Mouse (Mus musculus): ENCODE measurements around the gene Ffar1.
A peak's percentile ranks its signal among the peaks of the same experiment; 100 is the strongest.

Ffar1 gene

DNA sequence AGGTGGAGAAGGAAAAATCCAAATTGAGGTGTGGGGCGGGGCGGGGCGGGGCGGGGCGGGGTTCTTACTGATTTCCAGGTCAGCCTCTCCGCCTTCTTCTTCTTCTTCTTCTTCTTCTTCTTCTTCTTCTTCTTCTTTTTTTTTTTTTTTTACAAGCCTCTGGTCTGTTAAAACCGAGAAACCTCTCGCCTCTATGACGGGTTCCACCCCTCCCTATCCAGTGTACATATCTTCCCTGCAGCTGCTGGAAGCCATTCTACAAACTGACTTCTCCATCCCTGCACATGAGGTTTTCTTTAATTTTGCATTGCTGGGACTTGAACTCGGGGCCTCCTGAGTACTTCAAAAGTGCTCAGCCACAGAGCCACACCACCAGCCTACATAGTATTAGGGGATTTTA is 34.7 kb downstream of the Ffar1 start:
- peaks cover 52% of the 10 kb centered on the region for H3K4me1 ChIP-seq (replicated peaks; ENCODE audit: low read depth, low read length)
- TF ChIP-seq POU5F1 (IDR thresholded peaks at IDR 0.05; ENCODE audit: borderline replicate concordance, low read length) (no peak), CTCF (conservative IDR thresholded peaks at IDR 0.05; ENCODE audit: low read length) (no peak), NANOG (IDR thresholded peaks at IDR 0.05; ENCODE audit: borderline replicate concordance, low read length) (no peak)

DNA sequence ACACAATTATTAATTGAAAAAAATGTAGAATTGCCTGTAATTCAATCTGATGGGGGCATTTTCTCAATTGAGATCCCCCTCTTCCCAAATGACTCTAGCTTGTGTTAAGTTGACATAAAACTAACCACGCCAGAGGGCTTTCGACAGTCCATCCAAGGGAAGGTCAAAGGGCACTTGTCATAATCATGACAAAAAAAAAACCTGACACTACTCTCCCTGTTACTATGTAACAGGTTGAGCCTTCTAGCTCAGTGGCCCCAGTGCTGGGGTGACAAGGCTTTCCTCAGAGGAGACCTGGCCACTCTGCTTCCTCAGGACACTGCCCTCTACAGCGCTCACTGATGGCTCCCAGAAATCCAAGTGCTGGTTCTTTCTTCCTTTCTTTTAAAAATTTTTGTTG is 37.1 kb downstream of the Ffar1 start:
- H3K4me1 ChIP-seq (replicated peaks; ENCODE audit: low read depth, low read length) = peaks cover 65% of the 10 kb centered on the region
- TF ChIP-seq NANOG (IDR thresholded peaks at IDR 0.05; ENCODE audit: borderline replicate concordance, low read length) (no peak), POU5F1 (IDR thresholded peaks at IDR 0.05; ENCODE audit: borderline replicate concordance, low read length) (no peak), CTCF (conservative IDR thresholded peaks at IDR 0.05; ENCODE audit: low read length) (no peak)
- H3K36me3 ChIP-seq (ENCODE audit: insufficient read depth, low read length) = no peaks in the 10 kb centered on the region
- peaks cover 6% of the 10 kb centered on the region; the same call in 1 of the 2 replicates for H3K9me3 ChIP-seq (ENCODE audit: low read length)
- H3K27me3 ChIP-seq (ENCODE audit: insufficient read depth, low read length) = peaks cover 36% of the 10 kb centered on the region
- H3K4me3 ChIP-seq (replicated peaks; ENCODE audit: low read length) = no peak overlapping the region

More for the DNA sequence above, 34.7 kb downstream of the Ffar1 start:
- Histone ChIP-seq H3K27me3 (ENCODE audit: insufficient read depth, low read length) (peaks cover 14% of the 10 kb centered on the region), H3K36me3 (ENCODE audit: insufficient read depth, low read length) (no peaks in the 10 kb centered on the region), H3K4me3 (replicated peaks; ENCODE audit: low read length) (no peak overlapping the region), H3K9me3 (ENCODE audit: low read length) (peaks cover 9% of the 10 kb centered on the region; the same call in 1 of the 2 replicates)

DNA sequence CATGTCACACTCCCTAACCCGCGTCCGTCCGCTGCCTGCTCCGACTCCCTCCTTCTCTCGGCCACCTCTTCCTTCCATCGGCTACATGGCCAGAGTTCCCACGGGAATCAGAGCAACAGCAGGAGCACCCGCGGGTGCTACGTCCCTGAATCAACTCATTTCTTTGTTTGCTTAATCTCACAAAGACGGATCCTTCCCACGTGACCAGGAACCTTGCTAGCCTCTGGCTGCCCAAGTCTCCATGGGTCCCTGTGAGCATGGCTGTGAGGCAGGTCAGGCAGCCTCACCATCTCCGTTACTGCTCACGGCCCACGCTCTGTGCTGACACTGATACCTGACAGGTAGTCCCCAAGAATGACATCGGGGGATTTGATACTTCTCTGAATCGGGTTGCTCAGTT is 37.7 kb downstream of the Ffar1 start, which contains the start of gene Ffar2:
Gene Ffar2, minus strand, starts transcription at position 101 of the 400 bp plus-strand sequence.
- Histone ChIP-seq H3K4me1 (replicated peaks; ENCODE audit: low read depth, low read length) (peaks cover 66% of the 10 kb centered on the region), H3K9me3 (ENCODE audit: low read length) (peaks cover 6% of the 10 kb centered on the region; the same call in 1 of the 2 replicates), H3K4me3 (replicated peaks; ENCODE audit: low read length) (no peak within 1 kb of the TSS), H3K27me3 (ENCODE audit: insufficient read depth, low read length) (peaks cover 42% of the 10 kb centered on the region), H3K36me3 (ENCODE audit: insufficient read depth, low read length) (no peaks in the 10 kb centered on the region)
- TF ChIP-seq NANOG (IDR thresholded peaks at IDR 0.05; ENCODE audit: borderline replicate concordance, low read length) = no peak

DNA sequence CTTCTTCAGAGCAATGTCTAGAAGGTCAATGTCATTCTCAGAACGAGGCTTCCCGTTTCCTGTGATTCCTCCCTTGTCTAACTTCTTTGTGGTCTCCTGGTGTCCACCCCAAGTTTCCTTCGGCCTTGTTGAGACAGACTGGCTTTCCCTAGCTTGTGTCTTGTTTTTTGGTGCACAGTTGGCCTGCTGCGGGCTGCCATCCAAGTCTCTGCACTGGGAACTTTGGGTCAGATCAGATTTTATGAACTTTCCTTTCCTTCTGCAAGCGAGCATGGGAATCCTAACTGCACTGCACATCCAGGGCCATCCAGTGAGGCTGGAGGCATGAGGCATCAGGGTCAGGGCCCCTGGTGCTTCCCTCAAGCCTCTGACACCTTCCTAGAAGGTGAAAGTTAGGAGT is 39.8 kb downstream of the Ffar1 start:
- no peak overlapping the region for H3K4me3 ChIP-seq (replicated peaks; ENCODE audit: low read length)
- H3K4me1 ChIP-seq (replicated peaks; ENCODE audit: low read depth, low read length) = peaks cover 54% of the 10 kb centered on the region

DNA sequence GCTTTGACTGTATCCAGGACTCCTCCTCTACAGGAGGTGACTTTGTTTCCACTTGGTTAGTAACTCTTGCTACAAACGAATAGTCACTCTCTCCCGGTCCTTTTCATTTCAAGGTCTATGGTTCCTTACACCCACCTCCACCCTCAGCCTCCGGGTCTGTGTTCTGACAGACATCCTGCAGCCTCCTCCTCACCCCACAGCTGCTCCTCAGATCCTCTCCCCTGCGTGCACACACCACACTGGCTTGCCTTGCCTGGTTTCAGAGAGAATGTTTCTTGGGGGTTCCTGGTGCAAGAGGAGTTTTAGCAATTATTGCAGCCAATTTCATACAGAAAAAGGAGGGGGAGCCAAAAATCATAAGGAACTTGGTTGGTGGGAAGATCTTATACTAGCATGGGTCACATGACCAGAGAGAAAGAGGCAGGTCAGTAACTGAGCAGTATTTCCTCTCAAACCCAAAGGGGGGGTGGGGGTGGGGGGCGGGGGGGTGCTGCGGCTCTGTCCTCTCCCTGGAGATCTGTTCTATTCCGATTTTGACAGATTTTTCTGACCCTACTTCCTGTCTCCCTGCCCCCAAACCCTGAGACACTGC is 40.4 kb downstream of the Ffar1 start:
- H3K4me1 ChIP-seq (replicated peaks; ENCODE audit: low read depth, low read length) = peaks cover 52% of the 10 kb centered on the region
- TF ChIP-seq CTCF (conservative IDR thresholded peaks at IDR 0.05; ENCODE audit: low read length) (no peak), POU5F1 (IDR thresholded peaks at IDR 0.05; ENCODE audit: borderline replicate concordance, low read length) (no peak), NANOG (IDR thresholded peaks at IDR 0.05; ENCODE audit: borderline replicate concordance, low read length) (no peak)
- H3K36me3 ChIP-seq (ENCODE audit: insufficient read depth, low read length) = no peaks in the 10 kb centered on the region
- no peaks in the 10 kb centered on the region for H3K9me3 ChIP-seq (ENCODE audit: low read length)
- peaks cover 62% of the 10 kb centered on the region for H3K27me3 ChIP-seq (ENCODE audit: insufficient read depth, low read length)
- no peak overlapping the region for H3K4me3 ChIP-seq (replicated peaks; ENCODE audit: low read length)

More for the DNA sequence above, 39.8 kb downstream of the Ffar1 start:
- no peaks in the 10 kb centered on the region for H3K9me3 ChIP-seq (ENCODE audit: low read length)
- TF ChIP-seq NANOG (IDR thresholded peaks at IDR 0.05; ENCODE audit: borderline replicate concordance, low read length) = no peak
- no peak for TF ChIP-seq CTCF (conservative IDR thresholded peaks at IDR 0.05; ENCODE audit: low read length)
- no peak for TF ChIP-seq POU5F1 (IDR thresholded peaks at IDR 0.05; ENCODE audit: borderline replicate concordance, low read length)
- peaks cover 57% of the 10 kb centered on the region for H3K27me3 ChIP-seq (ENCODE audit: insufficient read depth, low read length)
- no peaks in the 10 kb centered on the region for H3K36me3 ChIP-seq (ENCODE audit: insufficient read depth, low read length)

DNA sequence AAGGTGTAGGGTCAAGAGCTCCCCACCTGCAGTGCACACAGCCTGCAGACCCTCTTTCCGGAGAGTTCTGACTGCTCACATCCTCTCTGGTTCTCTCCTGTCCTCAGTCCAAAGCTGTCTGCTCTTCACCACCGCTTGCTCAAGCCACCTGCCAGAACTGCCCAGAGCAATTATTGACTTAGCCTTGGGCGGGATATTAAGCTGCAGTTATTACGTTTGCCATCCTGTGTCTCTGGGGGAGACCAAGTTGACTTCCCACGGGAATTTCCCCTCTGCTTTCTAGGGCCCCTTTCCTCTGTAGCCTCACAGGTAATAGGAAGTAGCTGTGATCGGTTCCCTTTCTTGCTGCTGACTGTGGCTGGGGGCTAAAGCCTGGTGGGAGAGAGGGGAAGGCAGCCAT is 41.2 kb downstream of the Ffar1 start:
- Histone ChIP-seq H3K36me3 (ENCODE audit: insufficient read depth, low read length) (no peaks in the 10 kb centered on the region), H3K4me1 (replicated peaks; ENCODE audit: low read depth, low read length) (peaks cover 45% of the 10 kb centered on the region), H3K4me3 (replicated peaks; ENCODE audit: low read length) (peak overlapping the region; percentile 52), H3K27me3 (ENCODE audit: insufficient read depth, low read length) (peaks cover 66% of the 10 kb centered on the region), H3K9me3 (ENCODE audit: low read length) (no peaks in the 10 kb centered on the region)
- TF ChIP-seq CTCF (conservative IDR thresholded peaks at IDR 0.05; ENCODE audit: low read length) = no peak
- TF ChIP-seq POU5F1 (IDR thresholded peaks at IDR 0.05; ENCODE audit: borderline replicate concordance, low read length) = no peak

DNA sequence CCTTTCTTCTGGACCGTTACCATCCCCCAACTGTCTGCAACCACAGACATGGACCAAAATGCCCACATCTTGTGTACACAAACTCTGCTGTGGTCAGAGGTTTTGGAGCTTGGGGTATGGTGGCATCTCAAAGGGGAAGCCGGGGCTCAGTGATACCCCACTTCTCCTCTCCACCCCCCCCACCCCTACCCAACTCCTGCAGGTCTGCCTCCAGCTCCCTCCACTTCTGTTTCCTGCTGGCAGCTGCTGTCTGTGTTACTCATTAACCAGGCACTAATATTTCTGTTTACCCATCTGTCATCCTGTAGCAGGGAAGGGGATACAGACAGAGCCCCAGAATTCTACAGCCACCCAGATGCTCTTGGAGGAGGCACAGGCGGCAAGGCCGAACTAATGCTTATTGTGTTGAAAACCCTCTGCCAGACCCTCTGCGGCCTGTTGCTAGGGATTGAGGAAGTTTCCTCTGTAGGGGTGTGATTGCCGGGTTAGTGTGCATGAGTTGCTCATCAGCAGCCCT is 49.0 kb downstream of the Ffar1 start:
- no peak overlapping the region for H3K4me3 ChIP-seq (replicated peaks; ENCODE audit: low read length)
- no peaks in the 10 kb centered on the region for H3K36me3 ChIP-seq (ENCODE audit: insufficient read depth, low read length)
- TF ChIP-seq NANOG (IDR thresholded peaks at IDR 0.05; ENCODE audit: borderline replicate concordance, low read length) = no peak
- no peak for TF ChIP-seq CTCF (conservative IDR thresholded peaks at IDR 0.05; ENCODE audit: low read length)
- TF ChIP-seq POU5F1 (IDR thresholded peaks at IDR 0.05; ENCODE audit: borderline replicate concordance, low read length) = no peak

DNA sequence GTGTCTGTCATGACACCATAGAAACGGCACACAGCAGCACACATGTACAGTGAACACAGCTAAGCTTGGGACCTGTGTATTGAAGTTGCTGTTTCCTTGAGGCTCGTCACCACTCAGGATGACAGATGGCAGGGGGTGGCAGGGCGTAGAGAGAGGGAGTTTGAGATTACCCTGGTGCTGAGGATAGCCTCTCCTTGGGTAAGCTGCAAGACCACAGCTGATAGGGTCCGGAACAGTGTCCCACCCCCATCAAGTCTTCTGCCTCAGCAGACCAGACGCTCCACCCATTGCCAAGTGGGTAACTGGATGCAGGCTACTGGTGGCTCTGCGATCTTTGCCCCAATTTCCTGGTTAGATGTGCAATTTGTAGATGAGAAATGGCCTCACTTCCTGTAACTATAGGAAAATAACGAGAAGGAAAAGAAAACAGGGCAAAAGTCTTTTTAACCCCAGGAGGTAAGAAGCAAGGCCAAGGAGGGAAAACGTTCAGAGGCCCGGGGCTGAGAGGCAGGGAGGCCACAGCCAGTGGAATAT is 49.5 kb downstream of the Ffar1 start:
- Histone ChIP-seq H3K36me3 (ENCODE audit: insufficient read depth, low read length) (no peaks in the 10 kb centered on the region), H3K4me3 (replicated peaks; ENCODE audit: low read length) (no peak overlapping the region), H3K4me1 (replicated peaks; ENCODE audit: low read depth, low read length) (peaks cover 10% of the 10 kb centered on the region), H3K27me3 (ENCODE audit: insufficient read depth, low read length) (peaks cover 15% of the 10 kb centered on the region), H3K9me3 (ENCODE audit: low read length) (peaks cover 7% of the 10 kb centered on the region)
- no peak for TF ChIP-seq CTCF (conservative IDR thresholded peaks at IDR 0.05; ENCODE audit: low read length)
- TF ChIP-seq NANOG (IDR thresholded peaks at IDR 0.05; ENCODE audit: borderline replicate concordance, low read length) = no peak
- no peak for TF ChIP-seq POU5F1 (IDR thresholded peaks at IDR 0.05; ENCODE audit: borderline replicate concordance, low read length)

More for the DNA sequence above, 49.0 kb downstream of the Ffar1 start:
- peaks cover 15% of the 10 kb centered on the region for H3K27me3 ChIP-seq (ENCODE audit: insufficient read depth, low read length)
- peaks cover 6% of the 10 kb centered on the region; the same call in 1 of the 2 replicates for H3K4me1 ChIP-seq (replicated peaks; ENCODE audit: low read depth, low read length)
- H3K9me3 ChIP-seq (ENCODE audit: low read length) = peaks cover 7% of the 10 kb centered on the region
